Mouse (Mus musculus): Measurements from ENCODE around the gene Atxn2. TPM values are rescaled to one million over a fixed set of nuclear protein-coding genes. Genes with fewer than 3 reads are reported as not detected.
"Not testable (repeated sequence)": the region's sequence is repeated elsewhere in the genome, so short reads cannot be mapped to it uniquely, and the experiment has no call there.

Atxn2 gene
- polyA plus RNA-seq, 1 experiment: 12.2 TPM

DNA sequence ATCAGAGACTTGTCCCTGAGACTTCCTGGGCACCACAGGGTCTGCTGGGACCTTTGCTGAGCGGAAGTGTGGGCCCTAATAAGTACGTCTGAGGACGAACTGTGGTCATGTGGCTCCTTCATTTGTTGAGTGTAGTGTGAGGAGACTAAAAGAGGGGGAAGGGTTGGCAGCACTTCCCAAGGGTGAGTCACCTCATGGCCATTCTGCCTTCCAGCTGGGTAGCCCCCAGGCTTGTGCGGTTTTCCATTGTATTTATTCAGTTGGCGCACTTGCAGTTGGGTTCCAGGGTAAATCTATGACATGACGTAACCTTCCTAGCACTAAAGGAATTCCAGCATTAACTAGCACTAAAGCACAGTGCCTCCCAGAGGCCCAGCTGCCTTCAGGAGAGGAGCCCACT lies 25.6 kb upstream of the Atxn2 start:
- H3K27me3 ChIP-seq (ENCODE audit: control insufficient read depth): no peaks in the 10 kb centered on the region
- no peak for TF ChIP-seq TAL1 (IDR thresholded peaks at IDR 0.05; ENCODE audit: low read length)
- H3K4me3 ChIP-seq (replicated peaks): no peak overlapping the region
- H3K36me3 ChIP-seq (ENCODE audit: control insufficient read depth): peaks cover 75% of the 10 kb centered on the region
- no peaks in the 10 kb centered on the region for H3K9me3 ChIP-seq (ENCODE audit: control insufficient read depth, low read length)
- H3K4me1 ChIP-seq (ENCODE audit: control insufficient read depth): no peaks in the 10 kb centered on the region

DNA sequence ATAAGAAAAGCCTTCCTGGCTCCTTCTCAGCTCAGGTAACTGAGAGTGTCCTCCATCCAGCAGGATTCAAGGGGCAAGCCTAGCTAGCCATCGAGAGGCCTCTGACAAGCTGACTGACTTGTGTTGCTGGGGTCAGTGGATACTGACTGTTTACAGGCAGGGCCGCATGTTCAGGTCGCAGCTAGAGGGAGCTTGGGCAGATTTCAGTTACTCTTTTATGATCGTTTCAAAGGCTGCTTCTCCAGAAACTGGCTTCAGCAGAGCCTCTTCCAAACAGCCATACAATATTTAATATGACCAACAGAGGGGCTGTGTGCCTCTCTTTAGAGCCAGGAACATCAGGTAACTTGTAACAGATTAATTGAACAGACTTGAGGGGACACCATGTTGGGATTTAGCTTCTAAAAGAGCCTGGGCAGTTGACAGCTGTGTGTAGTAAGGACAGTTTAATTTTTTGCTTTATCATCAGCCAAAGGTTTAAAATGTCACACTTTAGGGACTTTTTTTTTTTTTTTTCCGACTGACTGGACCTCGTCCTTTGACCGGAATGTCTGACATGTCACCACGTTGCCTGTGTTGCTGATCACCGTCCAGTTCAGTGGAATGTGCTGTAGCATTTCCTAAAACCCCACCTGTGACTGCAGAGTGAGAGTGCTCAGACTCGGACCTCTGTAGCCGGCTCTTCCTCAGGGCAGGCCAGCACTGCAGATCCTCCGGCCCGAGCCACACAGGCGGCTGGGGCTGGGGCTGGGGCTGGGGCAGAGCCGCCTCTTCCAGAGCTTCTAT lies 24.8 kb upstream of the Atxn2 start:
- H3K4me3 ChIP-seq (replicated peaks): no peak overlapping the region
- no peaks in the 10 kb centered on the region for H3K9me3 ChIP-seq (ENCODE audit: control insufficient read depth, low read length)
- peaks cover 67% of the 10 kb centered on the region for H3K36me3 ChIP-seq (ENCODE audit: control insufficient read depth)
- TF ChIP-seq GATA1 (IDR thresholded peaks at IDR 0.05; ENCODE audit: low read length) (no peak), TAL1 (IDR thresholded peaks at IDR 0.05; ENCODE audit: low read length) (no peak)
- no peaks in the 10 kb centered on the region for H3K27me3 ChIP-seq (ENCODE audit: control insufficient read depth)
- no peaks in the 10 kb centered on the region for H3K4me1 ChIP-seq (ENCODE audit: control insufficient read depth)

GRCm38 (mm10) chr5:121690482-121691211 lies 20.5 kb upstream of the Atxn2 start:
- H3K36me3 ChIP-seq (ENCODE audit: control insufficient read depth): peaks cover 25% of the 10 kb centered on the region
- TF ChIP-seq TAL1 (IDR thresholded peaks at IDR 0.05; ENCODE audit: low read length) (no peak), GATA1 (IDR thresholded peaks at IDR 0.05; ENCODE audit: low read length) (no peak)
- no peaks in the 10 kb centered on the region for H3K4me1 ChIP-seq (ENCODE audit: control insufficient read depth)
- H3K9me3 ChIP-seq (ENCODE audit: control insufficient read depth, low read length): no peaks in the 10 kb centered on the region
- H3K27me3 ChIP-seq (ENCODE audit: control insufficient read depth): no peaks in the 10 kb centered on the region
- H3K4me3 ChIP-seq (replicated peaks): no peak overlapping the region

GRCm38 (mm10) chr5:121691436-121691835 lies 19.7 kb upstream of the Atxn2 start:
- H3K9me3 ChIP-seq (ENCODE audit: control insufficient read depth, low read length); H3K27me3 ChIP-seq (ENCODE audit: control insufficient read depth); H3K4me1 ChIP-seq (ENCODE audit: control insufficient read depth); H3K4me3 ChIP-seq (replicated peaks): not testable (repeated sequence)
- H3K36me3 ChIP-seq (ENCODE audit: control insufficient read depth): peaks cover 17% of the 10 kb centered on the region

- no peaks in the 10 kb centered on the region for H3K9me3 ChIP-seq (ENCODE audit: control insufficient read depth, low read length)
- no peaks in the 10 kb centered on the region for H3K27me3 ChIP-seq (ENCODE audit: control insufficient read depth)
- H3K36me3 ChIP-seq (ENCODE audit: control insufficient read depth): peaks cover 3% of the 10 kb centered on the region
- H3K4me1 ChIP-seq (ENCODE audit: control insufficient read depth): peaks cover 5% of the 10 kb centered on the region
- TF ChIP-seq GATA1 (IDR thresholded peaks at IDR 0.05; ENCODE audit: low read length) (no peak), TAL1 (IDR thresholded peaks at IDR 0.05; ENCODE audit: low read length) (no peak)
- H3K4me3 ChIP-seq (replicated peaks): no peak overlapping the region
These were observed 18.2 kb upstream of the Atxn2 start for GRCm38 (mm10) chr5:121692897-121693296.

GRCm38 (mm10) chr5:121696761-121697160 lies 14.4 kb upstream of the Atxn2 start:
- Histone ChIP-seq H3K36me3 (ENCODE audit: control insufficient read depth) (no peaks in the 10 kb centered on the region; the same call in 1 of the 2 replicates), H3K4me3 (replicated peaks) (no peak overlapping the region), H3K9me3 (ENCODE audit: control insufficient read depth, low read length) (no peaks in the 10 kb centered on the region), H3K27me3 (ENCODE audit: control insufficient read depth) (no peaks in the 10 kb centered on the region), H3K4me1 (ENCODE audit: control insufficient read depth) (peaks cover 33% of the 10 kb centered on the region)
- no peak for TF ChIP-seq GATA1 (IDR thresholded peaks at IDR 0.05; ENCODE audit: low read length)
- TF ChIP-seq TAL1 (IDR thresholded peaks at IDR 0.05; ENCODE audit: low read length): no peak

GRCm38 (mm10) chr5:121699891-121700290 lies 11.2 kb upstream of the Atxn2 start:
- Histone ChIP-seq H3K4me3 (replicated peaks) (no peak overlapping the region), H3K27me3 (ENCODE audit: control insufficient read depth) (no peaks in the 10 kb centered on the region), H3K4me1 (ENCODE audit: control insufficient read depth) (peaks cover 57% of the 10 kb centered on the region), H3K36me3 (ENCODE audit: control insufficient read depth) (no peaks in the 10 kb centered on the region; the same call in 1 of the 2 replicates), H3K9me3 (ENCODE audit: control insufficient read depth, low read length) (no peaks in the 10 kb centered on the region)
- no peak for TF ChIP-seq GATA1 (IDR thresholded peaks at IDR 0.05; ENCODE audit: low read length)
- TF ChIP-seq TAL1 (IDR thresholded peaks at IDR 0.05; ENCODE audit: low read length): no peak

GRCm38 (mm10) chr5:121700496-121700895 lies 10.6 kb upstream of the Atxn2 start:
- peaks cover 61% of the 10 kb centered on the region for H3K4me1 ChIP-seq (ENCODE audit: control insufficient read depth)
- no peaks in the 10 kb centered on the region for H3K27me3 ChIP-seq (ENCODE audit: control insufficient read depth)
- H3K4me3 ChIP-seq (replicated peaks): no peak overlapping the region

GRCm38 (mm10) chr5:121701111-121701769 lies 9.9 kb upstream of the Atxn2 start:
- no peaks in the 10 kb centered on the region for H3K27me3 ChIP-seq (ENCODE audit: control insufficient read depth)
- H3K4me3 ChIP-seq (replicated peaks): peak overlapping the region; percentile 59
- TF ChIP-seq TAL1 (IDR thresholded peaks at IDR 0.05; ENCODE audit: low read length) (peak; percentile 69), GATA1 (IDR thresholded peaks at IDR 0.05; ENCODE audit: low read length) (peak; percentile 42; the same call in 1 of the 2 replicates)
- peaks cover 61% of the 10 kb centered on the region for H3K4me1 ChIP-seq (ENCODE audit: control insufficient read depth)
- no peaks in the 10 kb centered on the region for H3K9me3 ChIP-seq (ENCODE audit: control insufficient read depth, low read length)
- H3K36me3 ChIP-seq (ENCODE audit: control insufficient read depth): no peaks in the 10 kb centered on the region; the same call in 1 of the 2 replicates

More at GRCm38 (mm10) chr5:121700496-121700895, 10.6 kb upstream of the Atxn2 start:
- TF ChIP-seq TAL1 (IDR thresholded peaks at IDR 0.05; ENCODE audit: low read length): no peak
- TF ChIP-seq GATA1 (IDR thresholded peaks at IDR 0.05; ENCODE audit: low read length): no peak
- H3K36me3 ChIP-seq (ENCODE audit: control insufficient read depth): no peaks in the 10 kb centered on the region; the same call in 1 of the 2 replicates
- H3K9me3 ChIP-seq (ENCODE audit: control insufficient read depth, low read length): no peaks in the 10 kb centered on the region

All from erythroblast, embryonic 14.5 days (primary cell).